Mouse (Mus musculus): ENCODE data around the gene Ercc2.

GRCm38 (mm10) chr7:19362276-19362675, 19.5 kb upstream of the Ercc2 start:
- TF ChIP-seq GATA1 (IDR thresholded peaks at IDR 0.05; ENCODE audit: low read length) (no peak), TAL1 (IDR thresholded peaks at IDR 0.05; ENCODE audit: low read length) (no peak)

Data from erythroblast, embryonic 14.5 days (primary cell).